Mouse (Mus musculus) thymus, postnatal 0 days (tissue): ENCODE measurements at regions not wholly inside any gene's neighbourhood (a gene's known extent, or its start where the extent isn't known, plus 50 kb on each side); places are given as distances from the start of the nearest gene placed in this dataset.

Experiments used
- DNase-seq: peaks from one replicate; pipeline ENCODE4 v3.0.0-alpha.2; 2015; ENCODE audit warnings: low spot score

DNA sequence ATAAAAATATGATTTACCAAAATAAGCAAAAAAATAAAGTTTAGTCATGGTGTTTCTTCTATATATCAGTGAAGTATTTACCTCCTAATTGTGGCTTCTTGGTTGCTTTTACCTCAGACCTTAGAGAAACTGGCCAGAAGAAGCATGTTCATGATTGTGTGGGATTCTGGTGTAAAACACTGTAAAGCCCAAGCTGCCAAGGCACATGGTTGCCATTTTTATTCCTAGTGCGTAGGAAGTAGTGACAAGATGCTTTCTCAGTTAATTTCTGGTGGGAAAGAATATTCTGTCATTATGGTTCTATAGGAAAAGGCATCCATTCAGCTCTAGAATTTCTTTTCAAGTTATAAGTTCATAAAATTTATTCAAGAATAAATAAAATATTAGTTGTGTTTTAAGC, 805.2 kb downstream of the Olfm4 start:
- no peak for DNase-seq

GRCm38 (mm10) chr14:80799370-80799959, 815.6 kb downstream of the Olfm4 start:
- DNase-seq = no peak

DNA sequence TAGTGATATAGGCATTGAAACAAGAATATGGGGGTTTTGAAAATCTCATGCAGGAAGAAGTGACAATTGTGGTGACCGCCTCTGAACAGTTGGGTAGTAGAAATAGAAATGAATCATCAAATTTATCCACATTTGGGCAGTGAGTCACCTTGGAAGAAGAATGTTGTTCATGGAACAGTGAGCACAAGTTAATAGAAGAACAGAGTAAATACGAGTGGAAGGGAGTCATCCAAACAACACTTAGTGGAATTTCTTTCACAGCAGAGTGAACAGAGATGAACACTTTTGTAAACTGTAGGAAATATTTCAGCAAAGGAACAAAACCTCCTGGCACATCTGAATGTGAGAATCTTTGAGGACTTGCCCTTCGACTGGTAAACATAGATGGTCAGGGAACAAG, 846.6 kb downstream of the Olfm4 start:
- DNase-seq = no peak

- DNase-seq = no peak
Measured at GRCm38 (mm10) chr14:80844550-80844949, 860.7 kb downstream of the Olfm4 start.

DNA sequence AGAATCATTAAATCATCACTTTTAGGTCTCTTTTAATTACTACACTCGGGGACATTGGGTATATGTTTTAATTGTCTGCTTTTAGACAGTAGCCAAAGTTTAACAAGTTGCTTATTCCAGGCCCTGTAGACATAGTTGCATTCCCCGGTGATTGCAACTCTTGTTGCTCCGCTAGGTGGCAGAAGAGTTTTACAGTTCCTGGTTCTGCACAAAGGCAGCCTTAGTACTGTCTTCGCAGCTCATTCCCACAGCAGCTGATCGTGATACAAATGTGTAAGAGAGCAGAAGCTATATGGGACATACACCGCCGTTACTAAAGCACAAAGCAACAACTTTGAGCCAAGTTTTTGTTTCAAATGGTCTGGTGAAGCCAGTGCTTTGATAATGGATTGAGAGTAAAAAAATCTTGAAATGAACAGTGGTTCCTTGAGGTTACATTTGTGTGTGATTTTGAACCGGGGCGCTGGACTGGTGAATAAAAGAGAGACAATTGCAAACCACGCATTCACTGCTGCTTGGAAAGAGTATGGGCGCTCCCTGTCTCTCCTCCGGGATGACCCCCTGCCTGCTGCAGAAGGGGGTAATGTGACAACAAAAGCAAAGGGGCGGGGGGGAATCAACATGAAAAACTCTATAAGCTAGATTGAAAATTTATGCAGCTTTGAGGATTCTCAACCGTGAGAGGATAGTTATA, 861.8 kb downstream of the Olfm4 start:
- DNase-seq = peak; percentile 2

DNA sequence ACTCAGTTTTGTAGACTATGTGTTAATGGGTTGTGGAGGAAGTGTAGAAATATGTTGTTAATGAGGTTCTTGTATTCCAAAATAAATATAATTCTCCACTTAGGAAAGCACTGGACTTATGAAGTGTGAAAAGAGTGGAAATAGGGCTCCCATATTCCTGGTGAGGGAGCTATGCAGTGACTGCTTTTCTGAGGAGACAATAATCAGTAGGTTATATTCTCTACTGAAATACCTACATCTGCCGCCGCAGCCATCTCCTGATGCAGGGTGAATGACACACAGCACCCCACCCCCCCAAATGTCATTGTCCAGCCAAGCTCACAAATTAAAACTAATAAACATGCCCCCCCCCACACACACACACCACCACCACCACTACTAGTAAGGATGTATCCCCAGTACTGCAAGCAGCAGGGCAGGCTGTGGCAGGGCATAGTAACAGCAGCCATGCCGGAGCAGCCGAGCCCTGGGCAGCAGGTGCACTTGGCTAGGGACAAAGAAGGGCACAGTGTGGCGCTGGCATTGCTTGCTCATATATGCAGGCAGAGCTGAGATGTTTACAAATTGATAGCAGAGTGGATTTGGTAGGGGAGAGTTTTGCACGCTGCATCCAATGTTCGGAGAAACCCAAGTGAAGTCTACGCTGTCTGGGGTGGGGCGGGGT, 862.7 kb downstream of the Olfm4 start:
- no peak for DNase-seq
